In genomic region chr4:96545976-96546375, GRCm38 (mm10) we compare ENCODE assay signal across 27 mouse cellular contexts. TPM values are rescaled to one million over a fixed set of nuclear protein-coding genes. Genes with fewer than 3 reads are reported as not detected.
DNase-seq lines count a peak whose midpoint lies in the region; ATAC-seq lines count a peak whose summit lies in the region.
"Had no signal": no experiment of that assay in that cellular context is flagged by ENCODE, and none has a peak within 500 bp of the region (broad histone marks: within the 10 kb centered on the region; RNA-seq: fewer than 3 reads in every experiment).

No protein-coding gene starts in this region.

- no peak for ATAC-seq in embryonic facial prominence, embryonic 14.5 days (ENCODE audit: low read depth)
- ATAC-seq: CD4-positive, CD25-positive, alpha-beta regulatory T cell, adult 4 months; inflammation-experienced regulatory T-cells, adult 6 months had no signal

- no peak overlapping the region for H3K9ac ChIP-seq in embryonic facial prominence, embryonic 14.5 days (ENCODE audit: low read depth, low read length)
- H3K9ac ChIP-seq: heart, embryonic 13.5 days; neural tube, embryonic 12.5 days had no signal

- H3K4me3 ChIP-seq in embryonic facial prominence, embryonic 14.5 days (ENCODE audit: low read depth, low read length), result no peak overlapping the region
- H3K4me3 ChIP-seq in embryonic facial prominence, embryonic 10.5 days, result no peak overlapping the region
- H3K4me3 ChIP-seq: forebrain, embryonic 10.5 days; heart, embryonic 13.5 days; neural tube, embryonic 12.5 days had no signal

- no peaks in the 10 kb centered on the region for H3K27me3 ChIP-seq in embryonic facial prominence, embryonic 14.5 days (replicated peaks; ENCODE audit: control insufficient read depth, insufficient read depth, low read length)
- no peaks in the 10 kb centered on the region for H3K27me3 ChIP-seq in embryonic facial prominence, embryonic 10.5 days (replicated peaks; ENCODE audit: low read depth, poor library complexity, severe bottlenecking)
- H3K27me3 ChIP-seq: heart, embryonic 13.5 days; neural tube, embryonic 12.5 days had no signal

- no peaks in the 10 kb centered on the region for H3K4me1 ChIP-seq in embryonic facial prominence, embryonic 14.5 days (ENCODE audit: control insufficient read depth, insufficient read depth, low read length)
- no peaks in the 10 kb centered on the region for H3K4me1 ChIP-seq in embryonic facial prominence, embryonic 10.5 days
- H3K4me1 ChIP-seq: neural tube, embryonic 12.5 days had no signal

- DNase-seq in embryonic facial prominence, embryonic 14.5 days (ENCODE audit: low spot score), result peak; percentile 29
- DNase-seq in embryonic facial prominence, embryonic 10.5 days (ENCODE audit: low spot score), result no peak
- DNase-seq in left cerebral cortex, adult 11 months (ENCODE audit: low spot score), result peak; percentile 18
- no peak for DNase-seq in left cerebral cortex, postnatal 4 days
- DNase-seq in left cerebral cortex, adult 9 months (ENCODE audit: low spot score in 2 of 2), result peak; percentile 27 to 44
- peak; percentile 18 to 64 for DNase-seq in right cerebral cortex, postnatal 36 days (ENCODE audit: low spot score in 2 of 2)
- no peak for DNase-seq in lung, postnatal 36 days
- DNase-seq in spleen, adult 18-20 months, result no peak
- DNase-seq: adrenal gland, adult 2 months; cerebellum, postnatal 14 days; heart, postnatal 36 days; kidney, adult 9 months; kidney, postnatal 36 days; lung, adult 18-20 months; thymus, postnatal 36 days had no signal

- no peak overlapping the region for H3K27ac ChIP-seq in embryonic facial prominence, embryonic 14.5 days (replicated peaks; ENCODE audit: low read depth, low read length)
- H3K27ac ChIP-seq in embryonic facial prominence, embryonic 10.5 days (replicated peaks), result no peak overlapping the region
- H3K27ac ChIP-seq: forebrain, embryonic 10.5 days; heart, embryonic 13.5 days; neural tube, embryonic 12.5 days; stomach, postnatal 0 days had no signal

- no peaks in the 10 kb centered on the region for H3K36me3 ChIP-seq in embryonic facial prominence, embryonic 14.5 days (ENCODE audit: control insufficient read depth, insufficient read depth, low read length)
- no peaks in the 10 kb centered on the region for H3K36me3 ChIP-seq in embryonic facial prominence, embryonic 10.5 days (replicated peaks)
- H3K36me3 ChIP-seq: forebrain, embryonic 10.5 days; G1E; heart, embryonic 13.5 days; neural tube, embryonic 12.5 days had no signal

- intact Hi-C loops in left cerebral cortex, postnatal 4 days (cut with DNase I), result no loop called here

- no peaks in the 10 kb centered on the region for H3K9me3 ChIP-seq in embryonic facial prominence, embryonic 14.5 days (ENCODE audit: control insufficient read depth, low read length)
- no peaks in the 10 kb centered on the region for H3K9me3 ChIP-seq in embryonic facial prominence, embryonic 10.5 days
- H3K9me3 ChIP-seq: forebrain, embryonic 10.5 days; heart, embryonic 13.5 days; neural tube, embryonic 12.5 days had no signal

- 34% methylated on average over 1 of the region's 1 CpGs for WGBS in embryonic facial prominence, embryonic 14.5 days
- 35% methylated on average over 1 of the region's 1 CpGs for WGBS in embryonic facial prominence, embryonic 10.5 days

- no peak overlapping the region for H3K4me2 ChIP-seq in embryonic facial prominence, embryonic 14.5 days (ENCODE audit: low read depth, low read length)
- H3K4me2 ChIP-seq: heart, embryonic 13.5 days; neural tube, embryonic 12.5 days had no signal

RNA-seq across cellular contexts. Expression of gene Cyp2j6, which starts 7.5 kb away (rescaled TPM):
- 7.3 and 8.9 TPM in 2 replicates for polyA plus RNA-seq in embryonic facial prominence, embryonic 14.5 days (2014; fragmentation: Nextera tagmentation; extraction: Ambion mirVana)
- 4.4 and 5.2 TPM in 2 replicates for polyA plus RNA-seq in embryonic facial prominence, embryonic 10.5 days (2016; fragmentation: Nextera tagmentation; extraction: Ambion mirVana)
- 1 to 10 TPM; 6.2 to 6.6 TPM for total RNA-seq in left cerebral cortex, postnatal 4 days (2021)
- total RNA-seq: monocyte, adult 5-6 weeks had no signal
- polyA plus RNA-seq: CD4-positive, CD25-positive, alpha-beta regulatory T cell, adult 4 months; G1E; inflammation-experienced regulatory T-cells, adult 6 months had no signal

RNA-seq across cellular contexts. Expression of gene Cyp2j8, which starts 38.8 kb away (rescaled TPM):
- polyA plus RNA-seq in embryonic facial prominence, embryonic 14.5 days (2014; fragmentation: Nextera tagmentation; extraction: Ambion mirVana), result not detected in 2 replicates
- not detected in 2 replicates for polyA plus RNA-seq in embryonic facial prominence, embryonic 10.5 days (2016; fragmentation: Nextera tagmentation; extraction: Ambion mirVana)
- total RNA-seq in left cerebral cortex, postnatal 4 days (2021), result not detected
- total RNA-seq: adrenal gland, adult 2 months; G1E; heart, postnatal 36 days; left cerebral cortex, postnatal 10 days; monocyte, adult 5-6 weeks had no signal
- polyA plus RNA-seq: adrenal gland, adult 2 months; CD4-positive, CD25-positive, alpha-beta regulatory T cell, adult 4 months; embryonic facial prominence, embryonic 11.5 days; forebrain, embryonic 10.5 days; G1E; gonadal fat pad, adult 2 months; heart, embryonic 13.5 days; inflammation-experienced regulatory T-cells, adult 6 months; liver, adult 2 months; neural tube, embryonic 12.5 days; stomach, postnatal 0 days had no signal

RNA-seq across cellular contexts. Expression of gene Cyp2j9, which starts 45.4 kb away (rescaled TPM):
- 3.3 TPM in 2 replicates for polyA plus RNA-seq in embryonic facial prominence, embryonic 14.5 days (2014; fragmentation: Nextera tagmentation; extraction: Ambion mirVana)
- polyA plus RNA-seq in embryonic facial prominence, embryonic 10.5 days (2016; fragmentation: Nextera tagmentation; extraction: Ambion mirVana), result 0.72 and 1.0 TPM in 2 replicates
- 1 to 10 TPM; 6.0 to 6.1 TPM for total RNA-seq in left cerebral cortex, postnatal 4 days (2021)
- total RNA-seq: G1E; monocyte, adult 5-6 weeks had no signal
- polyA plus RNA-seq: CD4-positive, CD25-positive, alpha-beta regulatory T cell, adult 4 months; G1E had no signal

Comparison
In these comparisons a context has a peak if more than half of its experiments do, and no peak if none do; other contexts are left out.
1. DNase-seq: peak in embryonic facial prominence, embryonic 14.5 days (single experiment), left cerebral cortex, adult 11 months (single experiment), left cerebral cortex, adult 9 months (2 of 2) and right cerebral cortex, postnatal 36 days (2 of 2); none in embryonic facial prominence, embryonic 10.5 days (single experiment), left cerebral cortex, postnatal 4 days (single experiment), lung, postnatal 36 days (single experiment) and spleen, adult 18-20 months (0 of 2).